Mouse (Mus musculus): ENCODE data around the gene Srebf2. TPM values are rescaled to one million over a fixed set of nuclear protein-coding genes. Genes with fewer than 3 reads are reported as not detected.

Gene Srebf2
- total and polyA plus RNA-seq, 2 experiments from 2014 or later, result 171 to 193 TPM

DNA sequence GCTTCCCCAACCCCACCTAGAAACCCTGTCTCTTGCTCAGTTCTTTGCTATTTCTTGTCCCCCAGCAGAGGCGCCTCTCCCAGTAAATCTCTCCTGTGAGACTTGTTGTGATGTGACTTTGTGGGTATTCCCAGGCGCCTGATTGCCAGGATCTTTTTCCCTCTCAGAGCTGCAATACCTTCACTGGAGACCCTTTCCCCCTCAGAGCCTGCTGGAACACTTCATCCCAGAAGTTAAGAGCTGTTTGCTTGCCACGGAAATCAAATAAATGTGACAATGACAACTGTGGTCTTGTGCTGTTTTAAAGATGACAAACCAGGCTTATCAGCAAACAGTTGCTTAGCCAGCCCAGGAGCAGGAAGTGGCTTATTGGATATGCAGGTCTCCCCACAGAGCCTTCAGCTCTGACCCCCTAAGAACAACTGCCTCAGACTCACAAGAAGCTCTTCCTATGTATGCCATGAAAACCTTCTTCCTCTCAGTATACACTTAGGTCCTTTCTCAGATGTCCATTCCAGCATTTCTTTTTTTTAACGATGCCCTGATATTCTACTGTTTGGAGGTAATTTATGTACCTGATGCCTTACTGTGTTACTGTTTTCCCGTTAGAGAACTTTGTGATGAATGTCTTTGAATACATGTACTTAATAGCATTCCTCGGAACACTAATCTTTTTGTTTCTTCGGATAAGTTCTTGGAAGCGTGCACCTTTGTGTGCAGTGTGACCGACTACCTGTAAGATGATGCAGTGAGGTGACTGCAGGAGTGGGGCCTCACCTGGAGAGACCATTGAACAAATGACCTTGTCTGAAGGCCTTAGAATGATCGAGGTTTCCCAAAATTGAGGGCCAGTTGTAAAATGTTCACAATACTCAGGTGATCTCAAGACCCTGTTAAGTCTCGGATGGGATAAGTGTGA lies 871 bp upstream of the Srebf2 start:
- TF ChIP-seq CTCF (IDR thresholded peaks at IDR 0.05; ENCODE audit: low read depth), result 0 out of 2 replicates have a peak, but pooled peaks have one; percentile 23
- Histone ChIP-seq H3K9ac (peak overlapping the region; percentile 36; the same call in 1 of the 2 replicates), H3K4me1 (ENCODE audit: insufficient read depth) (peaks cover 22% of the 10 kb centered on the region), H3K9me3 (ENCODE audit: low read length) (no peaks in the 10 kb centered on the region), H3K4me3 (ENCODE audit: low read depth, low read length) (peak overlapping the region; percentile 73), H3K4me2 (ENCODE audit: low read depth) (peak overlapping the region; percentile 48), H3K27me3 (ENCODE audit: insufficient read depth, low read length) (no peaks in the 10 kb centered on the region), H3K27ac (ENCODE audit: low read depth, low read length) (peak overlapping the region; percentile 98), H3K36me3 (ENCODE audit: insufficient read depth) (peaks cover 9% of the 10 kb centered on the region)
- peak; percentile 50 for DNase-seq
- ATAC-seq, result no peak
- 7% methylated on average over 11 of the region's 11 CpGs for WGBS

DNA sequence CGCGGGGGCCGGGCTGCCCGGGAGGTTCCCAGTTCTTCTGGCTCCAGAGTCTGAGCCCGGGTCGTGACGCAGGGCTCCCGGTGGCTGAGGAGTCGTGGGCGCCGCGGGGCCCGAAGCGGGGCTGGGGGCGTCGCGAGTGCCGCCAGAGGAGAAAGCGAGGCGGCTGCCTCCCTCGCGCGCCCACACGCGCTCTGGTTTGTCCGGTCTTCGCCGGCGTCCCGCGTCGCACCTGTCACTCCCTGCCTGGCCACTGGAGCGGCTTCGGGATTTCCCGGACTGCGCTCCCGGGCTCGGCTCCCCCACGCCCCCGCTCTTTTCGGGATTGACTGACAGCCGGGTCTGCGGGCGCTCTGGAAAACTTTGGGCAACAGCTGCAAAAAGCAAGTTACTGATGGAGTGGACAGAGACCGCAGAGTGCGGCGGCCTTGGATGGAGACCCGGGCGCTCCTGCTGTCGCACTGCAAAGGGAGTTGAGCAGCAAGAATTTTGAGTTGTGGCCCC lies 680 bp downstream of the Srebf2 start:
- TF ChIP-seq CTCF (IDR thresholded peaks at IDR 0.05; ENCODE audit: low read depth), result no peak
- Histone ChIP-seq H3K36me3 (ENCODE audit: insufficient read depth) (no peaks in the 10 kb centered on the region; the same call in 1 of the 2 replicates), H3K9me3 (ENCODE audit: low read length) (no peaks in the 10 kb centered on the region), H3K9ac (peak overlapping the region; percentile 83), H3K4me3 (ENCODE audit: low read depth, low read length) (peak overlapping the region; percentile 73), H3K27me3 (ENCODE audit: insufficient read depth, low read length) (no peaks in the 10 kb centered on the region), H3K4me2 (ENCODE audit: low read depth) (peak overlapping the region; percentile 60), H3K27ac (ENCODE audit: low read depth, low read length) (peak overlapping the region; percentile 98), H3K4me1 (ENCODE audit: insufficient read depth) (peaks cover 27% of the 10 kb centered on the region)
- 1% methylated on average over 41 of the region's 50 CpGs for WGBS
- peak; percentile 5 for ATAC-seq
- DNase-seq, result no peak

DNA sequence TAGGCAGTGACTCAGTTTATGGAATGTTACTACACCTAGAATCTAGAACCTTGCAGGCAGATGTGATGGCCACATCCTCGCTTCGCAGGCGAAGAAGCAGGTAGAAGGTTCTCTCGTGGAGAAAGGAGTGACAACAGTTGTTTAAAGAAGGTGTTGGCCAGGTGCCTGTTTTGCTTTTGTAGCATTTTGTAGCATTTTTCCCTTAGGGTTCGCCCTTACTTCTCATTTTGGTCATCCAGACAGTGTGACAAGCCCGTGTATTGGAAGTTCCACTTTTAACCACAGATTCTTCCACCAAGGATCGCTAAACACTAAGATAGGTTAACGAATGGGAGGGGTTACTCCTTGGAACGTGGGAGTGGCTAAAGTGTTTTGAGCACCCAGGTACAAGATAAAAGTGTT lies 1.5 kb downstream of the Srebf2 start:
- peak overlapping the region; percentile 73 for H3K4me3 ChIP-seq (ENCODE audit: low read depth, low read length)
- ATAC-seq, result no peak
- H3K36me3 ChIP-seq (ENCODE audit: insufficient read depth), result no peaks in the 10 kb centered on the region; the same call in 1 of the 2 replicates
- peak overlapping the region; percentile 83 for H3K9ac ChIP-seq
- WGBS, result 11% methylated on average over 9 of the region's 9 CpGs
- H3K27ac ChIP-seq (ENCODE audit: low read depth, low read length), result no peak overlapping the region; the same call in 1 of the 2 replicates
- no peak for TF ChIP-seq CTCF (IDR thresholded peaks at IDR 0.05; ENCODE audit: low read depth)
- H3K4me2 ChIP-seq (ENCODE audit: low read depth), result peak overlapping the region; percentile 60
- peak; percentile 24 for DNase-seq
- no peaks in the 10 kb centered on the region for H3K9me3 ChIP-seq (ENCODE audit: low read length)
- peaks cover 27% of the 10 kb centered on the region for H3K4me1 ChIP-seq (ENCODE audit: insufficient read depth)
- no peaks in the 10 kb centered on the region for H3K27me3 ChIP-seq (ENCODE audit: insufficient read depth, low read length)

DNA sequence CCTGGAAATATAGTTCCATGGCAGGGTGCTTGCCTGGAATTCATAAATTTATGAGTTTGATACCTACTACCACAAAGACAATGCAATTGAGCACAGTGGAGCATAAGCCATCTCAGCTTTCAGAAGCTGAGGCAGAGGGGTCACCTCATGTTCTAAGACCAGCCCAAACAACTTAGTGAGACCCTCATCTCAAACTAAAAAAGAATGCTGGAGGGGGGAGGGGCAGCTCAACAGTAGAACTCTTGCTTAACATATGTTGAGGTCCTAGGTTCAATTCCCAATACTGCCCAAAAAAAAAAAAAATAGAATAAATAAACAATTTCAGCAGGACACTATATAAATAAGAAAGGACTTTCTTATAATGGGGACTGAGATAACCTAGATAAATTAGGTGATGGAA lies 3.1 kb downstream of the Srebf2 start:
- peak overlapping the region; percentile 60; the same call in 1 of the 2 replicates for H3K4me2 ChIP-seq (ENCODE audit: low read depth)
- ATAC-seq, result no peak
- H3K4me1 ChIP-seq (ENCODE audit: insufficient read depth), result peaks cover 27% of the 10 kb centered on the region

DNA sequence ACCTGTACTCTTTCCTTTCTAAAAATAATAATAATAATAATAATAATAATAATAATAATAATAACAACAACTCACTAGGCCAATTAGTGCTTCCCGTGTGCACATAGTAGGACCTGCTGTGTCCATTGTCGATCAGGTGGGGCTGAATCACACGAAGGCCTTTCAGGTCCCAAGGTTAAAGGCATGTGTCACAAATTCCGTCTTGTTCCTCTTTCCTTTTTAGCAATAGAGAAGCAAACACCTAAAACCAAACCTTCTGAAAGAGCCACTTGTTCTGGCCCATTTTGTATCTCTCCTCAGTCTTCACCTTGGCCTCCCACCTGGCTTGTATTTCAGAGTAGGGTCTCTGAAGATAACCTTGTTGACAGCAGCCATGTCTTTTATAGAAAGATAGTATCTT lies 4.2 kb downstream of the Srebf2 start:
- H3K27ac ChIP-seq (ENCODE audit: low read depth, low read length), result no peak overlapping the region
- H3K4me3 ChIP-seq (ENCODE audit: low read depth, low read length), result no peak overlapping the region
- peaks cover 19% of the 10 kb centered on the region for H3K4me1 ChIP-seq (ENCODE audit: insufficient read depth)
- H3K9me3 ChIP-seq (ENCODE audit: low read length), result no peaks in the 10 kb centered on the region
- no peak overlapping the region for H3K9ac ChIP-seq
- H3K36me3 ChIP-seq (ENCODE audit: insufficient read depth), result no peaks in the 10 kb centered on the region
- 94% methylated on average over 4 of the region's 4 CpGs for WGBS
- H3K4me2 ChIP-seq (ENCODE audit: low read depth), result no peak overlapping the region
- DNase-seq (no peak), ATAC-seq (no peak)
- TF ChIP-seq CTCF (IDR thresholded peaks at IDR 0.05; ENCODE audit: low read depth), result no peak
- H3K27me3 ChIP-seq (ENCODE audit: insufficient read depth, low read length), result no peaks in the 10 kb centered on the region

More for the DNA sequence above, 3.1 kb downstream of the Srebf2 start:
- Histone ChIP-seq H3K9ac (no peak overlapping the region), H3K4me3 (ENCODE audit: low read depth, low read length) (no peak overlapping the region), H3K9me3 (ENCODE audit: low read length) (no peaks in the 10 kb centered on the region), H3K27me3 (ENCODE audit: insufficient read depth, low read length) (no peaks in the 10 kb centered on the region), H3K27ac (ENCODE audit: low read depth, low read length) (no peak overlapping the region), H3K36me3 (ENCODE audit: insufficient read depth) (no peaks in the 10 kb centered on the region)
- no peak for TF ChIP-seq CTCF (IDR thresholded peaks at IDR 0.05; ENCODE audit: low read depth)
- no peak for DNase-seq

DNA sequence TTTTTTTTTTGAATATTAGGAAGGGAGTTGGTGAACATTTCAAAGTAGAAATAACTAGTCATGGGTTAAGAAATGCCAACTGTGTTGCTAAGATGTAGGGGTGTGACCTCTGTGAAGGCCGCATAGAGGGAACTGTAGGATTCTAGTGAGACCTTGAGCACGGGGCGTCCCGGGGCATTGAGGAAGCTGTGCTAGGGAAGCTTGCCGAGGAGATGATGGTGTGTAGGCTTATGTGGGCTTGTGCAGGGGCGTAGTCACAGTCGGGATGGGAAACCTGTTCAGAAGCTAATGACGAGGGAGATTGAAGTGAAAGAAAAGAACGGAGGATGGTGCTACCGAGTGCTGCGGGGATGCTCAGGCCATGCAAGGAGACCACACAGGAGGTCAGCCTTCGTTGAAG lies 5.0 kb downstream of the Srebf2 start:
- ATAC-seq, result no peak
- 82% methylated on average over 12 of the region's 12 CpGs for WGBS

DNA sequence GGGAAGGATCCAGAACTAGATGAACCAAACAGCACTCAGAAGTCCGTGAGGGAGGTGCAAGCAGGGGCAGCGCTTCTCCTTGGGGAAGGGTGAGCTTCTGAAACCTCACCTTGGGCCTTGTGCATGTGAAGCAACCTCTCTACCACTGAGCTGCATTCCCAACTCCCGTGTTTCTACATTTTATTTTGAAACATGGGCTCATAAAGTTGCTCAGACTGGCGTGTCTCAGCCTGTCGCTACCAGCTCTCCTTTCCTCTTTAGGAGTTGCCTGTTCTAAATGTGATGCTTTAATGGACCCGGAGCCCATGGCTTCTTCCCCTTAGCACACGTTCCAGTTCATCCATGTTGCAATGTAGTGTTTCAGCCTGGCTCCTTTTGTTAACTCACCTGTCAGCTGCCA lies 5.5 kb downstream of the Srebf2 start:
- ATAC-seq (no peak), DNase-seq (no peak)
- Histone ChIP-seq H3K4me1 (ENCODE audit: insufficient read depth) (peaks cover 14% of the 10 kb centered on the region; the same call in 1 of the 2 replicates), H3K36me3 (ENCODE audit: insufficient read depth) (no peaks in the 10 kb centered on the region), H3K27me3 (ENCODE audit: insufficient read depth, low read length) (no peaks in the 10 kb centered on the region), H3K4me2 (ENCODE audit: low read depth) (no peak overlapping the region), H3K27ac (ENCODE audit: low read depth, low read length) (no peak overlapping the region), H3K9me3 (ENCODE audit: low read length) (no peaks in the 10 kb centered on the region), H3K4me3 (ENCODE audit: low read depth, low read length) (no peak overlapping the region), H3K9ac (no peak overlapping the region)
- no peak for TF ChIP-seq CTCF (IDR thresholded peaks at IDR 0.05; ENCODE audit: low read depth)
- 82% methylated on average over 7 of the region's 7 CpGs for WGBS

More for the DNA sequence above, 5.0 kb downstream of the Srebf2 start:
- peaks cover 14% of the 10 kb centered on the region; the same call in 1 of the 2 replicates for H3K4me1 ChIP-seq (ENCODE audit: insufficient read depth)
- no peak for TF ChIP-seq CTCF (IDR thresholded peaks at IDR 0.05; ENCODE audit: low read depth)
- no peak for DNase-seq
- no peaks in the 10 kb centered on the region for H3K27me3 ChIP-seq (ENCODE audit: insufficient read depth, low read length)
- H3K27ac ChIP-seq (ENCODE audit: low read depth, low read length), result no peak overlapping the region
- no peak overlapping the region for H3K4me2 ChIP-seq (ENCODE audit: low read depth)
- H3K9ac ChIP-seq, result no peak overlapping the region
- H3K9me3 ChIP-seq (ENCODE audit: low read length), result no peaks in the 10 kb centered on the region
- H3K36me3 ChIP-seq (ENCODE audit: insufficient read depth), result no peaks in the 10 kb centered on the region
- H3K4me3 ChIP-seq (ENCODE audit: low read depth, low read length), result no peak overlapping the region

All from forebrain, postnatal 0 days (tissue).